Mouse (Mus musculus) cerebellum, adult 2 months (tissue): ENCODE data around the gene Il10. TPM values are rescaled to one million over a fixed set of nuclear protein-coding genes. Genes with fewer than 3 reads are reported as not detected.
"Not testable (repeated sequence)": the region's sequence is repeated elsewhere in the genome, so short reads cannot be mapped to it uniquely, and the experiment has no call there.

Source experiments
- DNase-seq, 2 experiments: peaks; one replicate each; pipeline ENCODE4 v3.0.0; 2021
- H3K27ac ChIP-seq: fragments of 200-500 bp; 2 replicates; pipeline ENCODE4 v1.5.1; 2012; ENCODE audit warnings: low read length, control low read depth, inconsistent platforms; ENCODE audit not compliant: insufficient read depth
- H3K27me3 ChIP-seq: fragments of 200-500 bp; 2 replicates; pipeline ENCODE4 v1.6.1; 2012; ENCODE audit warnings: inconsistent platforms, mild to moderate bottlenecking, low read length, moderate library complexity; ENCODE audit not compliant: control insufficient read depth, insufficient read depth
- H3K4me1 ChIP-seq: fragments of 200-500 bp; 2 replicates; pipeline ENCODE4 v1.6.1; 2011; ENCODE audit warnings: low read length; ENCODE audit not compliant: control insufficient read depth, insufficient read depth
- H3K4me3 ChIP-seq: fragments of 200-500 bp; replicated peaks from 2 replicates; pipeline ENCODE3; 2011; ENCODE audit warnings: mild to moderate bottlenecking, low read depth, low read length, control low read depth; ENCODE audit not compliant: insufficient read depth
- CTCF ChIP-seq: fragments of 200-500 bp; IDR thresholded peaks from 2 replicates; pipeline ENCODE4 v1.5.1; 2011; ENCODE audit warnings: low read depth, mild to moderate bottlenecking, control low read depth, low read length, moderate library complexity, borderline replicate concordance; ENCODE audit not compliant: insufficient read depth
- POLR2A ChIP-seq: fragments of 200-500 bp; IDR thresholded peaks from 2 replicates; pipeline ENCODE4 v1.6.1; 2011; ENCODE audit warnings: low read length, control low read depth, borderline replicate concordance; ENCODE audit not compliant: insufficient read depth
- WGBS: fragments of 180-500 bp; shearing (Covaris S2); methylation state at CpG from one replicate; pipeline ENCODE4 v1.1.7; 2018; 5-methylcytosine and 5-hydroxymethylcytosine counted together
- polyA plus RNA-seq: library from polyadenylated mRNA; depleted of rRNA; stranded (reverse); fragments of >200 nt; gene quantifications from 2 replicates; pipeline ENCODE4 v1.2.3, GENCODE M21; 2012

The Il10 gene
- polyA plus RNA-seq, 1 experiment: not detected

DNA sequence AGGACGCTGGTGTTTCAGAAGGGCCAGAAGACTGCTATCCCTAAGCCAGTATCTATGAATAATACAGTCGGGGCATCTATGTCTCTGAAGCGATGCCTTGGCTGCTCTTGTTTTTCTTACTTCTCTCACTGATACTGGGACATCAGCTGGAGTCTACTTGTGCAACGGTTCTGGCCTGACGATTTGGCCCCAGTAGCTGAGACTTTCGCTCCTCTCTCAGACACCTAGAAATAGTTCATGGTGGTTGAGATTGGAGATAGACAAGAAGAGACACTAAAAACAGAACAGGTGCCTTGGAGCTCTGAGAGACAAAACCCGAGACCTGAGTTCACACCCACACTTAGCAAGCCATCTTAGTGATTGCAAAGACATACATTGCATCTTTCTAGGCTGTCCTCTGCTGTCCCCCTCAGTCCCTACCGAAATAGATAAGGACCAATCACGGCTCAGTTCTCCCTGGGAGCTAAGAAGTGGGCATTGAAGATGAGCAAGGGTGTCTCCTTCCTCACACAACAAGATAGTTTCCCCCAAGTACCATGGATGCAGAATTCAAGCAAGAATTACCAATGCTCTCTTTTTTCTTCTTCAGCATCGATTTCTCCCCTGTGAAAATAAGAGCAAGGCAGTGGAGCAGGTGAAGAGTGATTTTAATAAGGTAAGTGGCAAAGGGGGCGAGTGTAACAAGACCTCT is 2.4 kb downstream of the Il10 start:
- no peak for DNase-seq
- 83% methylated on average over 11 of the region's 11 CpGs for WGBS
- H3K4me3 ChIP-seq: no peak overlapping the region

GRCm38 (mm10) chr1:131022591-131023249 is 3.1 kb downstream of the Il10 start:
- H3K27me3 ChIP-seq: no peaks in the 10 kb centered on the region
- H3K27ac ChIP-seq: no peak overlapping the region
- H3K4me1 ChIP-seq: peaks cover 9% of the 10 kb centered on the region; the same call in 1 of the 2 replicates
- WGBS: 56% methylated on average over 5 of the region's 5 CpGs
- TF ChIP-seq CTCF: no peak
- DNase-seq: peak; percentile 31 to 69
- H3K4me3 ChIP-seq: no peak overlapping the region

More for the DNA sequence above, 2.4 kb downstream of the Il10 start:
- peaks cover 9% of the 10 kb centered on the region; the same call in 1 of the 2 replicates for H3K4me1 ChIP-seq
- no peak for TF ChIP-seq CTCF
- no peaks in the 10 kb centered on the region for H3K27me3 ChIP-seq
- no peak overlapping the region for H3K27ac ChIP-seq

DNA sequence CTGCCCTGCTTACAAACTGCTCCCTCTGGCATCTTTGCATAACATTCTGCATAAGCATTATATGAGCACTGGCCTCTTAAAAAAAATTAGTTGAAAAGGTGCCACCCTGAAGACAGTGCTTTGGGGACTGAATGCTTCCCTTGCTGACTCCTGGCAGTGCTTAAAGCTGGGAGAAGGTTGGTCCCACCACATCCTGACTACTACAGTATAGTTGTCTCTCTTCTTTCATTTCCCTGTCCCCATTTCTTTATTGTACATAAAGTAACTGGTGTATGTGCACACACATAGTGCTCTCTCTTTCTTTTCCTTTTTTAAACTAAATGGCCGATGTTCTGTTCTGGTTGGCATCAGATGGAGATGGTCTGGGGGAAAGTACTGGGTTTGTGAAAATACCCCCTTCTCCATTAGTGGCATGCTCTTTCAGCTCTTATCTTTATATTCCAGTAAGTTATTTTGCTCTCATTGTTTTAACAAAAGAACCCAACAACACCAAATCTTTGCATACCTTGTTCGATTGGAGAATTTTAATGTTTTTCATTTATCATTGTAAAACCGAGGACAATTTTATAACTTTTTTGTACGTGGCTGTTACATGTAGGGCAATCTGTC is 3.7 kb downstream of the Il10 start:
- not testable (repeated sequence) for H3K27me3 ChIP-seq, H3K4me3 ChIP-seq, H3K4me1 ChIP-seq, DNase-seq, H3K27ac ChIP-seq
- 92% methylated on average over 4 of the region's 4 CpGs for WGBS

DNA sequence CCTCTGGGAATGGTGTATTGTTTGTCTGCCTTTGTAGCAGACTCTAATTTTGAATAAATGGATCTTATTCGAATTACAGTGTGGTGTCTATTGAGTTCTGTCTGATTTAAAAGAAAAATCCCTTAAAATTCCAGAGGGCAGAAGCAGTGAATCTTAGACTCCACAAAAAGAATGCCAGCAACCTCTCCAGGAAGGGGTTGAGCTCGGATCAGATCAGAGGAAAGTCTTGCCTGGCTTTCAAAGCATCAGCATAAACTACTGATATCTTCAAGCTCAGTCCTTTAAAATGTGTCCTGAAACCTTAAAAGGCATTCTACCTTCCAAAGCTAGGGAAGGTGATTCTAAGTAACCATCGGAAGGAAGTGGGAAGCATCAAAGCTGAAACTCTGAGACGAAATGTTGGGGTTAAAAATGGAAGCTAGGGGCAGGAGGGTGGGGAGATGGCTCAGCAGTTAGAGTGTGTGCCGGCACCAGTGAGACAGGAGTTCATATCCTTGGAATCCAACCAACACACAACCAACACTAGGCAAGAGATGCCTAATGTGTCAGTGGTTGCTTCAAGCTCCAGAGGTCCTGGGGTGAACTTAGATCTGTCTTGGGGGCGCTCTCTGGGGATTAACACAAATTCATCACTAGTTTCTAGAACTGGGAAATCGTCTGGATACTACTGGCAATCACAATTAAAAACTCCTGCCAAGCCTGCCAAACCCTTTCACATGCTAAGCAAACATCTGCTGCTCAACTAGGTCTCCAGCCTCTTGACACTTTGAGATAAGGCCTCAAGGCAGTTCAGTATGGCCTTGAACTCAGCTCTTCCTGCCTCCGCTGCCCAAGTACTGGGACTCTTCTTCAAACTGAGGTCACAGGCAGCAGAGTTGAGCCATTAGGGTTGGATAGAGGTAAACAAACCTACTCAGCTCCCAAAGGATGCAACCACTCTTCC is 5.5 kb downstream of the Il10 start:
- no peak for DNase-seq
- WGBS: 88% methylated on average over 8 of the region's 8 CpGs

GRCm38 (mm10) chr1:131025843-131026190 is 6.2 kb downstream of the Il10 start:
- no peak overlapping the region for H3K27ac ChIP-seq
- H3K4me1 ChIP-seq: peaks cover 9% of the 10 kb centered on the region; the same call in 1 of the 2 replicates
- no peak overlapping the region for H3K4me3 ChIP-seq
- DNase-seq: no peak
- TF ChIP-seq CTCF: no peak
- no peak for TF ChIP-seq POLR2A
- no peaks in the 10 kb centered on the region for H3K27me3 ChIP-seq
- 88% methylated on average over 4 of the region's 4 CpGs for WGBS

More for the DNA sequence above, 5.5 kb downstream of the Il10 start:
- no peak for TF ChIP-seq POLR2A
- Histone ChIP-seq H3K27me3 (no peaks in the 10 kb centered on the region), H3K27ac (no peak overlapping the region), H3K4me3 (no peak overlapping the region), H3K4me1 (peaks cover 9% of the 10 kb centered on the region; the same call in 1 of the 2 replicates)

GRCm38 (mm10) chr1:131029215-131029614 is 9.6 kb downstream of the Il10 start:
- DNase-seq: no peak
- H3K4me3 ChIP-seq: no peak overlapping the region
- no peaks in the 10 kb centered on the region for H3K4me1 ChIP-seq
- no peaks in the 10 kb centered on the region for H3K27me3 ChIP-seq
- H3K27ac ChIP-seq: no peak overlapping the region
- TF ChIP-seq CTCF: no peak
- TF ChIP-seq POLR2A: no peak
- WGBS: 94% methylated on average over 3 of the region's 3 CpGs

DNA sequence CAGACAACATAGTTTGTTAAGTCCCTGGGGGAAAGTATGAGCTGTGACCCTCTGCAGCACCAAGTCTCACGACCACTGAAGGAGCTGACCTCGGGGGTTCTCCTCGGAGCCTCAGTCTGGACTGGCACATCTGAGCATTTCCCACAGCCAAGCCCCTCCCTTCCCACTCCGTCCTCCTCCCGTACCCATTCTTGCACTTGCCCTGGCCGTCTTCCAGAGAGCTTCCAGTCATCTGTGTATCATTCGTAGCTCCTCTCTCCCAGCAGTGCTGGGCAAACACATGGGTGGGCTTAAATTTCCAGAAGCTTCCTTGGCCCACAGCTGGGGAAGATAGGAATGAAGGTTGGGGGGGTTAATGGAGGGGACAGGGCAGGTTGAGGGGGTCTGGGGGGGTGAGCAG is 10.6 kb downstream of the Il10 start:
- Histone ChIP-seq H3K27ac (no peak overlapping the region), H3K4me1 (no peaks in the 10 kb centered on the region), H3K4me3 (no peak overlapping the region), H3K27me3 (no peaks in the 10 kb centered on the region)
- WGBS: 7% methylated on average over 7 of the region's 7 CpGs
- TF ChIP-seq CTCF (no peak), POLR2A (no peak)
- no peak for DNase-seq
